Mouse (Mus musculus) left cerebral cortex, postnatal 14 days (tissue): ENCODE measurements at regions not wholly inside any gene's neighbourhood (a gene's known extent, or its start where the extent isn't known, plus 50 kb on each side); places are given as distances from the start of the nearest gene placed in this dataset.
"Not testable (repeated sequence)": the region's sequence is repeated elsewhere in the genome, so short reads cannot be mapped to it uniquely, and the experiment has no call there.

Experiments
- DNase-seq, 2 experiments: peaks; one replicate each; pipeline ENCODE4 v3.0.0; 2021 to 2022; ENCODE audit warnings: low spot score in 2 of 2, mixed read lengths in 1 of 2
- intact Hi-C: fragments of 180-260 bp; cut with DNase I; formaldehyde crosslinking; loops from one replicate; pipeline ENCODE4 v1.15.1; 2025

DNA sequence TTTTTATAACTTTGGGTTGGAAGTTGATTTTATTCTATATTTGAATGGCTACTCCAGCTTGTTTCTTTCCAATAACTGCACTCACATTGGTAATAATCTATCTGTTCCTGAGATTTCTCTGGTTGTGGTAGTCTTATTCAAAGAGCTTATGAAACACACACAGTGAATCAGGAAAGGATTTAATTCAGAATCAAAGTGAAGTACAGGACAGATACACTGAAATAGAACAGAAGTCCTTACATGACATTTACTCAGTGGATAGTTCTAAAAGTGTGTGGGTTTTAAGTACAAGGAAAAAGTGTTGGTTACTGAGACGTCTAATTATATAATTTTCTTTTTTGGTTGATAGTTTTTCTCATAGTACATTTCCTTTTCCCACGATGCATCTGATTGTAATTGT is 859.7 kb downstream of the Rpia start:
- intact Hi-C loops, result no loop called here

DNA sequence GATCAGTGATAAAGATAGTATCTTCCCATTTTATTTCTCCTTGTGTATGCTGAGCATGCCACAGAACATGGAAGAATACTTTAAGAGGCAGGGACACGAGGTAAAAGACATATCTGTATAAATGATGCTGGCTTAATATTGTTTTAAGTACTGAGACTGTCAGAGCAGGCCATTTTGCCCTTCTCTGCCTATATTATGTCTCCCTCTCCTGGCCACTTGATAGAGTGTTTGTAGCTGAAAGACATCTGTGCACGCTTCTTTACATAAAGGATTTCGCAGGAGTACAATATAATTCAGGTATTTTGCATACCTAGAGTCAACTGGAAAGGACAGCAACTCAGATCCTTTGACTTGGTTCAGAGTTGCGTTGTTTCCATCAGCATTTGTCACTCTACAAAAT is 877.3 kb downstream of the Rpia start:
- intact Hi-C loops, result no loop called here
- no peak for DNase-seq

More for the DNA sequence above, 859.7 kb downstream of the Rpia start:
- DNase-seq, result peak in 1 of 2 experiments; percentile 5

DNA sequence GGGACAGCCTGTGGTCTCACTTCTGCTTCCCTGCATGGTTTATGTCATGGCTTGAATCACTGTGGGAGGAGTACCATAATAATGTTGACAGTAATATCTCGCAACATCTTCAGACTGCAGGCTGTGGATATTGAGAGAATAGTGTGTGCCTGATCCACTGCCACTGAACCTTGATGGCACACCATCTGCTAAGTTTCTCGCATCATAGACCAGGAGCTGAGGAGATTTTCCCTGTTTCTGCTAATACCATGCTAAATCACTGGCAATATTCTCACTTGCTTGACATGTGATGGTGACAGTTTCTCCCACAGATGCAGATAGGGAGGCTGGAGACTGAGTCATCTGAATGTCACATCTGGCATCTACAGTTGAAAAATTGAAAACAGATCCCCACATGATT is 912.7 kb downstream of the Rpia start:
- intact Hi-C loops, result no loop called here
- DNase-seq, result no peak

DNA sequence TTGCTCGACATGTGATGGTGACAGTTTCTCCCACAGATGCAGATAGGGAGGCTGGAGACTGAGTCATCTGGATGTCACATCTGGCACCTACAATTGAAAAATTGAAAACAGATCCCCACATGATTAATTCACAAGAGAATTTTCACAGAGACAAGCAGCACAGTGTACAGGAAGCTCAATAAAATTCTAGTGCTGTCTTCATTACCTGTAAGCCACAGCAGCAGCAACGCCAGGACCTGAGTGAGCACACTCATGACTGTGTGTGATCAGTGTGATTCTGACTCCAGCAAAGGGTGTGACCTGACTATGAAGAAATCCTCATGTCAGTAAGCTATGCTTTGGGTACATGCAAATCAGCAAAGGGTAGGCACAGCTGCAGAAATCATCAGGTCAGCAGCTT is 933.4 kb downstream of the Rpia start:
- intact Hi-C loops, DNase-seq: not testable (repeated sequence)

DNA sequence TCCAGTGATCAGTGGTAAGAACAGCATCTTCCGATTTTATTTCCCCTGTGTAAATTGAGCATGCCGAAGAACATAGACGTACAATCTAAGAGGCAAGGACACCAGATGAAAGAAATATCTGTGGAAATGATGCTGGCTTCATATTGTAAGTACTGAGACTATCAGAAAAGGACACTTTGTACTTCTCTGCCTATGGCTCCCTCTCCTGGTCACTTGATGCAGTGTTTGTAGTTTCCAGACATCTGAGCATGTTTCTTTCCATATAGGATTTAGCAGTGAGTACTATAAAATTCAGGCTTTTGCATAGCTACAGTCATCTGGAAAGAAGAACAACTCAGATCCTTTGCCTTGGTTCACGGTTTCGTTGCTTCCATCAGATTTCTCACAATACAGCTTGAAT is 963.4 kb downstream of the Rpia start:
- DNase-seq, result peak; percentile 11 to 13
- intact Hi-C loops, result not testable (repeated sequence)

DNA sequence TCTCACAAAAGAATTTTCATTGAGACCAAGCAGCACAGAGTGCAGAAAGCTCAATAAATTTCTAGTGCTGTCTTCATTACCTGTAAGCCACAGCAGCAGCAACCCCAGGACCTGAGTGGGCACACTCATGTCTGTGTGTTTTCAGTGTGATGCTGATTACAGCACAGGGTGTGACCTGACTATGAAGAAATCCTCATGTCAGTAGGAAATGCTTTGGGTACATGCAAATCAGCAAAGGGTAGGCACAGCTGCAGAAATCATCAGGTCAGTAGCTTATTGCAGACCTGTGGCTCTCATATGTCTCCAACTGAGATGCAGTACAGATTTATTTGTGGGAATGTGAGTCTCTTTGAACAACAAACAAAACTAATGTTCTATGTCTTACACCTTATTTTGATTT is 977.1 kb downstream of the Rpia start:
- DNase-seq, intact Hi-C loops: not testable (repeated sequence)

DNA sequence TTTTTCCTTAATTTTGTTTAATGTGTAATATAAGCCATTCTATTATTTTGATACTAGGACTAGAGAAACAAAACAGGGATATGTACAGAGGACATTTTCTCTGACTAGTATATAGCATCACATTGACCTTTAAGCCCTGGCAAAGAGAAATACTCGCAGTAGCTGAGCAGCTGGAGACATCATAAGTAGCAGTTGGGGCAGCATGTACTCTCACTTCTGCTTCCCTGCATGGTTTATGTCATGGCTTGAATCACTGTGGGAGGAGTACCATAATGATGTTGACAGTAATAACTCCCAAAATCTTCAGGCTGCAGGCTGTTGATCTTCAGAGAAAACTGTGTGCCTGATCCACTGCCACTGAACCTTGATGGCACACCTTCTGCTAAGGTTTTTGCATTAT is 977.7 kb downstream of the Rpia start:
- DNase-seq, intact Hi-C loops: not testable (repeated sequence)

DNA sequence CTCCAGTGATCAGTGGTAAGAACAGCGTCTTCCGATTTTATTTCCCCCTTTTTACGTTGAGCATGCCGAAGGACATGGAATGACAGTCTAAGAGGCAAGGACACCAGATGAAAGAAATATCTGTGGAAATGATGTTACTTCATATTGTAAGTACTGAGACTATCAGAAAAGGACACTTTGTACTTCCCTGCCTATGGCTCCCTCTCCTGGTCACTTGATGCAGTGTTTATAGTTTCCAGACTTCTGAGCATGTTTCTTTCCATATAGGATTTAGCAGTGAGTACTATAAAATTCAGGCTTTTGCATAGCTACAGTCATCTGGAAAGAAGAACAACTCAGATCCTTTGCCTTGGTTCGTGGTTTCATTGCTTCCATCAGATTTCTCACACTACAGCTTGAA is 1011.7 kb downstream of the Rpia start:
- DNase-seq, result peak; percentile 1 to 5
- intact Hi-C loops, result not testable (repeated sequence)

DNA sequence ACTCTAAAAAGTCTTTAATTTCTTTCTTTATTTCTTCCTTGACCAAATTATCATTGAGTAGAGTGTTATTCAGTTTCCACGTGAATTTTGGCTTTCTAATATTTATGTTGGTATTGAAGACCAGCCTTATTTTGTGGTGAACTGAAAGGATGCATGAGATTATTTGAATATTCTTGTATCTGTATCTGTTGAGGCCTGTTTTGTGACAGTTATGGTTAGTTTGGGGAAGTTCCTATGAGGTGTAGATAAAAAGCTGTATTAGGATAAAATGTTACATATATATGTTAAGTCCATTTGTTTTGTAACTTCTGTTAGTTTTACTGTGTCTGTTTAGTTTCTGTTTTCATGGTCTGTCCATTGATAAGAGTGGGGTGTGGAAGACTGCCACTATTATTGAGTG is 1014.7 kb downstream of the Rpia start:
- intact Hi-C loops, DNase-seq: not testable (repeated sequence)

DNA sequence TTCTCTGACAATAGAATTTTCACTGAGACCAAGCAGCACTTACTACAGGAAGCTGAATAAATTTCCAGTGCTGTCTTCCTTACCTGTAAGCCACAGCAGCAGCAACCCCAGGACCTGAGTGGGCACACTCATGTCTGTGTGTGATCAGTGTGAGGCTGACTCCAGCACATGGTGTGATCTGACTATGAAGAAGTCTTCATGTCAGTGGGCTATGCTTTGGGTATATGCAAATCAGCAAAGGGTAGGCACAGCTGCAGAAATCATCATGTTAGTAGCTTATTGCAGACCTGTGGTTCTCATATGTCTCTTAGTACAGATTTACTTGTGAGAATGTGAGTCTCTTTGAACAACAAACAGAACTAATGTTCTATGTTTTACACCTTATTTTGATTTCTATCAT is 1027.2 kb downstream of the Rpia start:
- intact Hi-C loops, result no loop called here
- no peak for DNase-seq

DNA sequence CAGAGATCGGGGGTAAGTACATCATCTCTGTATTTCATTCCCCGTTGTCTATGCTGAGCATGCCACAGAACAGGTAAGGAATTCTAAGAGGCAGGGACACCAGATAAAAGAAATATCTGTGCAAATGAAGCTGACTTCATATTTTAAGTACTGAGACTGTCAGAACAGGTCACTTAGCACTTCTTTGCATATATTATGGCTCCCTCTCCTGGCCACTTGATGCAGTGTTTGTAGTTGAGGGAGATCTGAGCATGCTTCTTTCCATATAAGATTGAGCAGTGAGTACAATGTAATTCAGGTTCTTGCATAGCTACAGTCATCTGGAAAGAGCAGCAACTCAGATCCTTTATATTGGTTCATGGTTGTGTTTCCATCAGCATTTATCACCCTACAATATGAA is 1033.4 kb downstream of the Rpia start:
- intact Hi-C loops, result no loop called here
- peak; percentile 3 for DNase-seq

DNA sequence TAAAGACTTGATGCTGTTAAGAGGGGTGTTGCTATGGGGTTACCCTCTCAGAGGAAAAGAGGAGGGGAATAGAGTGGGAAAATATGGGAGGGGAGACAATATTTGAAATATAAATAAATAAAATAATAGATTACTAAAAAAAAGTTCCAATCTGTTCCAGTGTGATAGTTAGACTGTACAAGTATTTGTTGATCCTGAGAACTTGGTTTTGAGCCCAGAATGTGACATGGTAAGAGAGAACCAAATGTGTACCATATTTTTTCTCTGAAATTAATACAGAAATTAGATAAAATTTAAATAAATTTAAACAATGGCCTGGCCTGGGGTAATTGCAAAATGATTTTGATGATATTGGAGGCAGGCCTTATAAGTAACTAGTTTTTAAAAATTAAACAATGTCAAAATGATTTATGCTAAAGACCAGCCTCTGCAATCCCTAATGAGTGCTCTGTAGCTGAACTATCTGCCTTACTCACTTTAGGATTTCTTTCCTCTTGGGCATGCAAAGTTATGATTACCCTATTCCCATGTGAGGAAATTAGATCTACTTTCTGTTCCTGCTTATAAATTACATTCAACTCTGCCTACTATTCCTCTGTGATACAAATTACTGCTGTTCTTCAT is 1052.9 kb downstream of the Rpia start:
- intact Hi-C loops, result no loop called here
- DNase-seq, result no peak

DNA sequence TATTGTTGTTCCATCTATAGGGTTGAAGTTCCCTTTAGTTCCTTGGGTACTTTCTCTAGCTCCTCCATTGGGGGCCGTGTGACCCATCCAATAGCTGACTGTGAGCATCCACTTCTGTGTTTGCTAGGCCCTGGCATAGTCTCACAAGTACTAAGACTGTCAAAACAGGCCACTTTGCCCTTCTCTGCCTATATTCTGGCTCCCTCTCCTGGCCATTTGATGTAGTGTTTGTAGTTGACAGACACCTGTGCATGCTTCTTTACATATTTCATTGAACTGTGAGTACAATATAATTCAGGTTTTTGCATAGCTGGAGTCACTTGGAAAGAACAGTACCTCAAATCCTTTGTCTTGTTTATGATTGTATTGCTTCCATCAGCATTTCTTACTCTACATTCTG is 1059.2 kb downstream of the Rpia start:
- intact Hi-C loops, DNase-seq: not testable (repeated sequence)

DNA sequence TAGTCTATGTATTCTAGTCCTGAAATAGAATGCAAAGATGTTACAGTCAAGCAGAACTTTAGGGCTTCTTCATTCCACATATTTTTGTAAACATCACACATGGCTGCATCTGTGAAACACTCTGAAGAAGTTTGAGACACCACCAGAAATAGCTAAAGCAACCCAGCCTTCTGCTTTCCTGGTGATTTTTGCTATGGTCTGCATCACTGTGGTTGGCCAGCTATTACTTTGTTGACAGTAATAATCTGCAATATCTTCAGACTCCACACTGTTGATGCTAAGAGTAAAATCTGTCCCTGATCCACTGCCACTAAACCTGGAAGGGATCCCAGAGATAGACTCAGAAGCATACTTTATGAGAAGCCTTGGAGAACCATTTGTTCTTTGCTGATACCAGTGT is 1065.7 kb downstream of the Rpia start:
- DNase-seq, result peak in 1 of 2 experiments; percentile 1
- intact Hi-C loops, result no loop called here

DNA sequence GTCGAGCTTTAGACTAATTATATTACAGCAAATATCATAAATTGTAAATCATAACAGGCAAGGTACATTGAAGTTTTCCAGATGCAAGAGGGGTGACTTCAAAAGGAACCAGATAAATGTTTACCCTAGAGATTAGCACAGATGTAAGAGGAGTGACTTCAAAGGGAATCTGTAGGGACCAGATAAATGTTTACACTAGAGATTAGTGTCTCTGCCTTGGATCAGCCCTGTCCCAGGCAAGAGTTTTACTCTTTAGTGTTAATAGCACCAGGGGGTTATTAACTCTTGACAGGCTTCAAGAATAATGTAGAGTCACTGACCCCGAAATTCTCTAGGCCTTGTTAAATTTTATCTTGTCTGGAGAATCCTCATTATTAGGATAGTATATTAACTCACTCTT is 1089.2 kb downstream of the Rpia start:
- intact Hi-C loops, DNase-seq: not testable (repeated sequence)

DNA sequence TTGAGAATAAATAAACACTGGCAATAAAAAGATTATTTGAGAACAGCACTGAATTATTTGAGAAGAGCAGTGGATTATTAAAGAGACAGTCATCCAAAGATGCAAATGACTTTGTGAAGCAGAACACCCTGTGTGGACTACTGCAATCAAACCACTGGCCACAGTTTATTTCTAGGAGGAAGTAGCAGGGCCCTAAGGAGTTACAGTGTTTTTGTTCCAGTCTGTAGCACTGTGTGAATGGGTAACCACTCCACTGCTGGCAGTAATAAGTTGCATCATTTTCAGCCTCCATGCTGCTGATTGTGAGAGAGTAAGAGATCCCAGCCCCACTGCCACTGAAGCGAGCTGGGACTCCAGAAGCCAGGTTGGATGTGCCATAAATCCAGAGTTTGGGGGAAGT is 1110.9 kb downstream of the Rpia start:
- DNase-seq, result no peak
- intact Hi-C loops, result no loop called here

DNA sequence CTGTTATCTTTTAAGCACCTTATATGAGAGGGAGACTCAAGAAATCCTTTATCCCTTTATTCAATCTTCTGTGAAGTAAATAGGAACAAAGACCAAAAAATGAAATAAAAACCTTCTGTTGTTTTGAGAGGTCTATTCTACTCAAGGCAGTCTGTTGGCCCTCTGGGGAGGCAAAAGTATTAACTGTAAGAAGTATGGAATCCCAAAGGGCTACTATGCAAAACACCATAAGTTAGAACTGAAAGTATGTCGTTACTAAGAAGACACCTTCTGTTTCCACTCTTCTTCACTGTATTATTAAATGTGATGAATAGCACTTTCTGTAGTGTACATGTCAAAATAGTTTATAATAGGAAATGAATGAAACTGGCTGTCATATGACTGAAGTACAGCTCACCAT is 1129.6 kb downstream of the Rpia start:
- DNase-seq, intact Hi-C loops: not testable (repeated sequence)
